Mouse (Mus musculus) megakaryocyte, embryonic 14.5 days (primary cell): ENCODE measurements around the gene Ino80e. TPM values are rescaled to one million over a fixed set of nuclear protein-coding genes. Genes with fewer than 3 reads are reported as not detected.

Source experiments
- H3K27me3 ChIP-seq: replicated peaks from 2 replicates; pipeline ENCODE3; 2012; ENCODE audit warnings: inconsistent platforms
- H3K36me3 ChIP-seq: replicated peaks from 2 replicates; pipeline ENCODE3; 2012; ENCODE audit warnings: low read length, inconsistent platforms, mixed read lengths
- H3K4me1 ChIP-seq: 2 replicates; pipeline ENCODE4 v1.6.1; 2012; ENCODE audit warnings: inconsistent platforms
- H3K4me3 ChIP-seq: replicated peaks from 2 replicates; pipeline ENCODE3; 2012; ENCODE audit warnings: moderate library complexity, mild to moderate bottlenecking, inconsistent platforms
- H3K9me3 ChIP-seq: 2 replicates; pipeline ENCODE4 v1.6.1; 2012; ENCODE audit warnings: inconsistent platforms
- FLI1 ChIP-seq: IDR thresholded peaks from 2 replicates; pipeline ENCODE4 v1.6.1; 2012; ENCODE audit warnings: low read length, inconsistent platforms, mixed read lengths
- GATA1 ChIP-seq: IDR thresholded peaks from 3 replicates; pipeline ENCODE4 v1.6.1; 2012; ENCODE audit warnings: mixed read lengths, low read length, inconsistent platforms, borderline replicate concordance
- polyA plus RNA-seq: library from polyadenylated mRNA; stranded (reverse); fragments of >175 nt; gene quantifications from 2 replicates; pipeline ENCODE4 v1.2.3, GENCODE M21; 2012; ENCODE audit warnings: low replicate concordance; ENCODE audit not compliant: insufficient read depth

The Ino80e gene
- polyA plus RNA-seq, 1 experiment: 823 TPM

- H3K4me1 ChIP-seq: peaks cover 57% of the 10 kb centered on the region
- peak overlapping the region; percentile 100 for H3K4me3 ChIP-seq
Observed at GRCm38 (mm10) chr7:126883731-126884181, 21.6 kb upstream of the Ino80e start.

GRCm38 (mm10) chr7:126881040-126881439, 18.9 kb upstream of the Ino80e start:
- Histone ChIP-seq H3K4me1 (peaks cover 74% of the 10 kb centered on the region), H3K36me3 (peaks cover 72% of the 10 kb centered on the region), H3K27me3 (no peaks in the 10 kb centered on the region), H3K9me3 (no peaks in the 10 kb centered on the region), H3K4me3 (peak overlapping the region; percentile 76)
- TF ChIP-seq GATA1: no peak
- no peak for TF ChIP-seq FLI1

More at GRCm38 (mm10) chr7:126883731-126884181, 21.6 kb upstream of the Ino80e start:
- Histone ChIP-seq H3K36me3 (peaks cover 68% of the 10 kb centered on the region), H3K27me3 (no peaks in the 10 kb centered on the region), H3K9me3 (no peaks in the 10 kb centered on the region)
- TF ChIP-seq FLI1 (no peak), GATA1 (no peak)

- H3K36me3 ChIP-seq: peaks cover 98% of the 10 kb centered on the region
- no peaks in the 10 kb centered on the region for H3K9me3 ChIP-seq
- H3K27me3 ChIP-seq: no peaks in the 10 kb centered on the region
- H3K4me1 ChIP-seq: peaks cover 63% of the 10 kb centered on the region
- no peak overlapping the region for H3K4me3 ChIP-seq
- TF ChIP-seq GATA1: no peak
- no peak for TF ChIP-seq FLI1
Observed at GRCm38 (mm10) chr7:126877239-126877638, 15.1 kb upstream of the Ino80e start.

GRCm38 (mm10) chr7:126870520-126870891, 8.3 kb upstream of the Ino80e start:
- no peaks in the 10 kb centered on the region for H3K27me3 ChIP-seq
- H3K9me3 ChIP-seq: no peaks in the 10 kb centered on the region
- TF ChIP-seq FLI1: no peak
- no peak for TF ChIP-seq GATA1
- peaks cover 100% of the 10 kb centered on the region for H3K36me3 ChIP-seq
- H3K4me3 ChIP-seq: no peak overlapping the region
- H3K4me1 ChIP-seq: peaks cover 53% of the 10 kb centered on the region

- no peak for TF ChIP-seq GATA1
- H3K36me3 ChIP-seq: peaks cover 100% of the 10 kb centered on the region
- H3K4me3 ChIP-seq: no peak overlapping the region
- H3K9me3 ChIP-seq: no peaks in the 10 kb centered on the region
- H3K27me3 ChIP-seq: no peaks in the 10 kb centered on the region
- H3K4me1 ChIP-seq: peaks cover 51% of the 10 kb centered on the region
Observed at GRCm38 (mm10) chr7:126869780-126870519, 7.8 kb upstream of the Ino80e start.

- no peak for TF ChIP-seq GATA1
- TF ChIP-seq FLI1: no peak
- Histone ChIP-seq H3K36me3 (peaks cover 100% of the 10 kb centered on the region), H3K9me3 (peaks cover 3% of the 10 kb centered on the region; the same call in 1 of the 2 replicates), H3K27me3 (no peaks in the 10 kb centered on the region), H3K4me3 (no peak overlapping the region), H3K4me1 (peaks cover 56% of the 10 kb centered on the region)
Observed at GRCm38 (mm10) chr7:126868003-126868402, 5.8 kb upstream of the Ino80e start.

- Histone ChIP-seq H3K4me1 (peaks cover 61% of the 10 kb centered on the region), H3K9me3 (peaks cover 3% of the 10 kb centered on the region; the same call in 1 of the 2 replicates), H3K27me3 (no peaks in the 10 kb centered on the region), H3K36me3 (peaks cover 96% of the 10 kb centered on the region), H3K4me3 (no peak overlapping the region)
- no peak for TF ChIP-seq GATA1
- TF ChIP-seq FLI1: no peak
Observed at GRCm38 (mm10) chr7:126867534-126867933, 5.4 kb upstream of the Ino80e start.

- TF ChIP-seq FLI1 (no peak), GATA1 (no peak)
- peak overlapping the region; percentile 67 for H3K4me3 ChIP-seq
- peaks cover 78% of the 10 kb centered on the region for H3K36me3 ChIP-seq
- peaks cover 3% of the 10 kb centered on the region; the same call in 1 of the 2 replicates for H3K9me3 ChIP-seq
- H3K27me3 ChIP-seq: no peaks in the 10 kb centered on the region
- peaks cover 47% of the 10 kb centered on the region for H3K4me1 ChIP-seq
Observed at GRCm38 (mm10) chr7:126863791-126864190, 1.6 kb upstream of the Ino80e start.

GRCm38 (mm10) chr7:126861429-126862130, 597 bp downstream of the Ino80e start, which contains the start of gene Hirip3:
Gene Hirip3, plus strand, starts transcription at chr7:126861972.
- H3K4me3 ChIP-seq: peak within 1 kb of the TSS; percentile 95
- TF ChIP-seq GATA1 (no peak), FLI1 (no peak)
- peaks cover 78% of the 10 kb centered on the region for H3K36me3 ChIP-seq
- peaks cover 54% of the 10 kb centered on the region for H3K4me1 ChIP-seq
- H3K9me3 ChIP-seq: peaks cover 3% of the 10 kb centered on the region; the same call in 1 of the 2 replicates
- H3K27me3 ChIP-seq: no peaks in the 10 kb centered on the region

GRCm38 (mm10) chr7:126860987-126861386, 1.2 kb downstream of the Ino80e start:
- peaks cover 78% of the 10 kb centered on the region for H3K36me3 ChIP-seq
- peaks cover 3% of the 10 kb centered on the region; the same call in 1 of the 2 replicates for H3K9me3 ChIP-seq
- TF ChIP-seq FLI1 (no peak), GATA1 (no peak)
- peaks cover 51% of the 10 kb centered on the region for H3K4me1 ChIP-seq
- H3K27me3 ChIP-seq: no peaks in the 10 kb centered on the region
- peak overlapping the region; percentile 95 for H3K4me3 ChIP-seq
